Mouse (Mus musculus) forebrain, embryonic 13.5 days (tissue): ENCODE data around the gene Rtl1. TPM values are rescaled to one million over a fixed set of nuclear protein-coding genes. Genes with fewer than 3 reads are reported as not detected.

ENCODE experiments used
- ATAC-seq: fragments of 200-750 bp; cut with Nextera tagmentation; 2 replicates; pipeline ENCODE4 v1.8.0; 2017
- H3K27ac ChIP-seq: fragments of 300-500 bp; sonication (generic); 2 replicates; pipeline ENCODE4 v1.5.1; 2015; ENCODE audit warnings: inconsistent platforms, mild to moderate bottlenecking, moderate library complexity
- H3K27me3 ChIP-seq: fragments of 300-500 bp; sonication (generic); 2 replicates; pipeline ENCODE4 v1.6.1; 2015; ENCODE audit warnings: mild to moderate bottlenecking, inconsistent platforms
- H3K36me3 ChIP-seq: fragments of 300-500 bp; sonication (generic); 2 replicates; pipeline ENCODE4 v1.6.1; 2015; ENCODE audit warnings: mild to moderate bottlenecking, inconsistent platforms; ENCODE audit not compliant: poor library complexity, severe bottlenecking
- H3K4me1 ChIP-seq: fragments of 300-500 bp; sonication (generic); 2 replicates; pipeline ENCODE4 v1.6.1; 2015; ENCODE audit warnings: inconsistent platforms
- H3K4me2 ChIP-seq: fragments of 300-500 bp; sonication (generic); 2 replicates; pipeline ENCODE4 v1.6.1; 2015; ENCODE audit warnings: inconsistent platforms, mild to moderate bottlenecking, moderate library complexity
- H3K4me3 ChIP-seq: fragments of 300-500 bp; sonication (generic); 2 replicates; pipeline ENCODE4 v1.5.1; 2015; ENCODE audit warnings: mild to moderate bottlenecking, inconsistent platforms
- H3K9ac ChIP-seq: fragments of 300-500 bp; sonication (generic); 2 replicates; pipeline ENCODE4 v1.6.1; 2015; ENCODE audit warnings: mild to moderate bottlenecking, inconsistent platforms
- H3K9me3 ChIP-seq: fragments of 300-500 bp; sonication (generic); replicated peaks from 2 replicates; pipeline ENCODE4 v1.6.1; 2016; ENCODE audit warnings: inconsistent platforms
- whole genome bisulfite sequencing: fragments of 180-500 bp; shearing (Covaris S2); methylation state at CpG from one replicate; pipeline ENCODE4 v1.1.7; 2015; 5-methylcytosine and 5-hydroxymethylcytosine counted together
- polyA plus RNA-seq: library from polyadenylated mRNA; unstranded; fragments of >200 nt; fragmentation: Nextera tagmentation; extraction: Ambion mirVana; gene quantifications from 2 replicates; pipeline ENCODE4 v1.2.1, GENCODE M21; 2015

Rtl1 gene
- polyA plus RNA-seq, 1 experiment from 2014 or later = 0.99 TPM

GRCm38 (mm10) chr12:109560111-109560695, 39.9 kb downstream of the Rtl1 start:
- peaks cover 66% of the 10 kb centered on the region for H3K4me1 ChIP-seq

DNA sequence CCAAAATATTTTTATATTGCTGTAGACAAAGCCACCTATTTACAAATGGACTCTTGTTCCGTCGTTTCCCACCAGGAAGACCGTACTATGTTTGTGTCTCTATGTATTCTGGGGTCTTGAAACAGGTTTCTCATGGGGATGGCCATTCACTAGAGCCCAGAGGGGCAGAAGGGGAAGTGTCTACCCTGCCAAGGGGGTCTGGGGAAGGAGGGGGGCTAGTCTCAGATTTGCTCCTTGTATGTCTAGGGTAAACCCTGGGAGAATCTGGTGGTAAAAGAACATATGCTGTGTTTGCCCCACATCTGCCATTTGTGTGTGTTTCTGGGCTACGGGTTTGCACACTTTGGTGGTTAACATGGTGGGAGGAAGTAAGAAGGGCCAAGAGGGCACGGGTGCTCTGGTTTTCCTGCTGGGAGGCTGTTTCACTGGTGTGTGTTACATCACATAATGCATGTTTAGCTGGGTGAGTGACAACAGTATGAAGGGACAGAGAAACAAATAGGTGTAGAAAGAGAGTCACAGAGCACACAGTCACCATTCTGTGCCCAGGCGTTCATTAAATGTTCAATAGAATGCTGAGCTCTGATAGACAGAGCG, 41.1 kb downstream of the Rtl1 start:
- Histone ChIP-seq H3K9me3 (no peaks in the 10 kb centered on the region), H3K27ac (peak overlapping the region; percentile 69), H3K9ac (no peak overlapping the region), H3K4me1 (peaks cover 78% of the 10 kb centered on the region), H3K36me3 (peaks cover 50% of the 10 kb centered on the region), H3K4me2 (no peak overlapping the region), H3K27me3 (peaks cover 5% of the 10 kb centered on the region; the same call in 1 of the 2 replicates), H3K4me3 (no peak overlapping the region)
- peak; percentile 44; the same call in 1 of the 2 replicates for ATAC-seq
- 38% methylated on average over 7 of the region's 7 CpGs for WGBS

More at GRCm38 (mm10) chr12:109560111-109560695, 39.9 kb downstream of the Rtl1 start:
- no peak overlapping the region for H3K9ac ChIP-seq
- H3K36me3 ChIP-seq = peaks cover 50% of the 10 kb centered on the region
- H3K4me3 ChIP-seq = no peak overlapping the region
- H3K4me2 ChIP-seq = no peak overlapping the region
- peaks cover 5% of the 10 kb centered on the region; the same call in 1 of the 2 replicates for H3K27me3 ChIP-seq
- peak overlapping the region; percentile 69; the same call in 1 of the 2 replicates for H3K27ac ChIP-seq
- ATAC-seq = peak; percentile 19; the same call in 1 of the 2 replicates
- WGBS = 8% methylated on average over 10 of the region's 10 CpGs
- H3K9me3 ChIP-seq = no peaks in the 10 kb centered on the region

- Histone ChIP-seq H3K36me3 (peaks cover 44% of the 10 kb centered on the region), H3K9ac (no peak overlapping the region), H3K9me3 (no peaks in the 10 kb centered on the region), H3K27me3 (peaks cover 5% of the 10 kb centered on the region; the same call in 1 of the 2 replicates), H3K4me3 (no peak overlapping the region), H3K4me2 (no peak overlapping the region), H3K4me1 (peaks cover 83% of the 10 kb centered on the region), H3K27ac (peak overlapping the region; percentile 69)
- WGBS = 18% methylated on average over 12 of the region's 12 CpGs
- ATAC-seq = peak; percentile 48; the same call in 1 of the 2 replicates
These were observed 41.8 kb downstream of the Rtl1 start for GRCm38 (mm10) chr12:109558226-109558824.

- Histone ChIP-seq H3K27me3 (peaks cover 5% of the 10 kb centered on the region; the same call in 1 of the 2 replicates), H3K9me3 (no peaks in the 10 kb centered on the region), H3K27ac (no peak overlapping the region; the same call in 1 of the 2 replicates), H3K4me1 (peaks cover 84% of the 10 kb centered on the region), H3K4me2 (no peak overlapping the region), H3K36me3 (peaks cover 55% of the 10 kb centered on the region), H3K4me3 (no peak overlapping the region), H3K9ac (no peak overlapping the region; the same call in 1 of the 2 replicates)
- WGBS = 64% methylated on average over 15 of the region's 15 CpGs
- ATAC-seq = no peak
These were observed 44.2 kb downstream of the Rtl1 start for GRCm38 (mm10) chr12:109555837-109556409.

- ATAC-seq = no peak
- H3K9me3 ChIP-seq = no peaks in the 10 kb centered on the region
- no peak overlapping the region for H3K4me2 ChIP-seq
- peak overlapping the region; percentile 16; the same call in 1 of the 2 replicates for H3K27ac ChIP-seq
- H3K4me3 ChIP-seq = no peak overlapping the region
- H3K4me1 ChIP-seq = peaks cover 64% of the 10 kb centered on the region
- no peak overlapping the region for H3K9ac ChIP-seq
- peaks cover 5% of the 10 kb centered on the region; the same call in 1 of the 2 replicates for H3K27me3 ChIP-seq
- peaks cover 73% of the 10 kb centered on the region for H3K36me3 ChIP-seq
- WGBS = 17% methylated on average over 1 of the region's 1 CpGs
These were observed 46.6 kb downstream of the Rtl1 start for GRCm38 (mm10) chr12:109553568-109553967.

GRCm38 (mm10) chr12:109552754-109553525, 47.2 kb downstream of the Rtl1 start:
- peaks cover 64% of the 10 kb centered on the region for H3K4me1 ChIP-seq
- peak; percentile 37; the same call in 1 of the 2 replicates for ATAC-seq
- peak overlapping the region; percentile 16 for H3K27ac ChIP-seq
- WGBS = 15% methylated on average over 18 of the region's 18 CpGs
- peaks cover 75% of the 10 kb centered on the region for H3K36me3 ChIP-seq
- H3K9ac ChIP-seq = peak overlapping the region; percentile 2; the same call in 1 of the 2 replicates
- H3K27me3 ChIP-seq = peaks cover 5% of the 10 kb centered on the region; the same call in 1 of the 2 replicates
- no peaks in the 10 kb centered on the region for H3K9me3 ChIP-seq
- H3K4me3 ChIP-seq = no peak overlapping the region
- no peak overlapping the region for H3K4me2 ChIP-seq

GRCm38 (mm10) chr12:109551771-109552170, 48.4 kb downstream of the Rtl1 start:
- peaks cover 73% of the 10 kb centered on the region for H3K36me3 ChIP-seq
- H3K27me3 ChIP-seq = peaks cover 5% of the 10 kb centered on the region; the same call in 1 of the 2 replicates
- WGBS = 64% methylated on average over 2 of the region's 2 CpGs
- no peaks in the 10 kb centered on the region for H3K9me3 ChIP-seq
- H3K4me3 ChIP-seq = no peak overlapping the region
- H3K9ac ChIP-seq = no peak overlapping the region
- no peak overlapping the region for H3K27ac ChIP-seq
- no peak overlapping the region for H3K4me2 ChIP-seq
- H3K4me1 ChIP-seq = peaks cover 69% of the 10 kb centered on the region
- no peak for ATAC-seq

- H3K9me3 ChIP-seq = peaks cover 10% of the 10 kb centered on the region
- 7% methylated on average over 2 of the region's 2 CpGs for WGBS
- no peak overlapping the region for H3K9ac ChIP-seq
- no peak for ATAC-seq
- no peak overlapping the region for H3K4me2 ChIP-seq
- H3K4me3 ChIP-seq = no peak overlapping the region
- H3K27ac ChIP-seq = no peak overlapping the region
- H3K27me3 ChIP-seq = no peaks in the 10 kb centered on the region
- H3K36me3 ChIP-seq = peaks cover 47% of the 10 kb centered on the region
- peaks cover 43% of the 10 kb centered on the region for H3K4me1 ChIP-seq
These were observed 53.0 kb downstream of the Rtl1 start for GRCm38 (mm10) chr12:109547085-109547484.

GRCm38 (mm10) chr12:109545875-109546732, 54.0 kb downstream of the Rtl1 start:
- WGBS = 16% methylated on average over 30 of the region's 30 CpGs
- Histone ChIP-seq H3K9ac (peak overlapping the region; percentile 34; the same call in 1 of the 2 replicates), H3K27ac (peak overlapping the region; percentile 69), H3K4me1 (peaks cover 37% of the 10 kb centered on the region), H3K4me3 (no peak overlapping the region), H3K36me3 (peaks cover 41% of the 10 kb centered on the region), H3K4me2 (peak overlapping the region; percentile 47), H3K9me3 (peaks cover 17% of the 10 kb centered on the region), H3K27me3 (no peaks in the 10 kb centered on the region)
- ATAC-seq = peak; percentile 76

DNA sequence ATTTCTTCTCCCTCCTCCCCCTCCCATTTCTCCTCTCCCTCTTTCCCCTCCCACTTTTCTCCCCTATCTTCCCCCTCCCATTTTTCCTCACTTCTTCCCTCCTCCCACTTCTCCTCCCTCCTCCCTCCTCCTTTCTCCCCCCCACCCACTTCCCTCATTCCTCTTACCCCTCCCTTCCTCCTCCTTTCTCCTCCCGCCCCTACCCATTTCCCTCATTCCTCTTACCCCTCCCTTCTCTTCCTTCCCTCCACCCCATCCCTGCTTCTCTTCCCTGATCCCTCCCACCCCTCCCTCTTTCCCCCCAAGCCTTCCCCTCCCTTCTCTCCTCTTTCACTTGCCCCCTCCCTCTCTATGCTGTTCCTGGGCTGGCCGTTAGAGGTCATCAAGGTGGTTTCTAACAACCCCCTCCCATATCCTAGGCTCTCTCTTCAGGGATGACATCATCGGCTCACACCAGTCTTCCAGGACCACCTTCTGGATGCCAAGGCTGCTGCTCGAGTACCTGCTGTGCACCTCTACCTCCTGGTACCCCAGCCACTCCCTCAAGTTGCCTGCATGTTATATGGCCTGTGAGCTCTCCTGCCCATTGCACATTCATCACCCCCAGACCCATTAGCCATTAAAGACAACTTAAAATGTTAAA, 56.7 kb downstream of the Rtl1 start:
- Histone ChIP-seq H3K9me3 (peaks cover 38% of the 10 kb centered on the region), H3K4me1 (peaks cover 35% of the 10 kb centered on the region), H3K27ac (no peak overlapping the region), H3K9ac (no peak overlapping the region), H3K4me3 (no peak overlapping the region), H3K27me3 (no peaks in the 10 kb centered on the region), H3K36me3 (peaks cover 26% of the 10 kb centered on the region), H3K4me2 (no peak overlapping the region)
- ATAC-seq = no peak
- 83% methylated on average over 4 of the region's 4 CpGs for WGBS
